Mouse (Mus musculus) intestine, embryonic 15.5 days (tissue): ENCODE results near the gene Ncln. TPM values are rescaled to one million over a fixed set of nuclear protein-coding genes. Genes with fewer than 3 reads are reported as not detected.

ENCODE experiments used
- ATAC-seq: fragments of 200-750 bp; cut with Nextera tagmentation; 2 replicates; pipeline ENCODE4 v1.8.0; 2017; ENCODE audit warnings: moderate TSS enrichment, moderate library complexity
- H3K27ac ChIP-seq: fragments of 300-500 bp; sonication (generic); 2 replicates; pipeline ENCODE4 v1.5.1; 2015; ENCODE audit warnings: mild to moderate bottlenecking, inconsistent platforms
- H3K27me3 ChIP-seq: fragments of 300-500 bp; sonication (generic); replicated peaks from 2 replicates; pipeline ENCODE4 v1.6.1; 2015; ENCODE audit warnings: inconsistent platforms
- H3K36me3 ChIP-seq: fragments of 300-500 bp; sonication (generic); 2 replicates; pipeline ENCODE4 v1.6.1; 2015; ENCODE audit warnings: inconsistent platforms
- H3K4me1 ChIP-seq: fragments of 300-500 bp; sonication (generic); replicated peaks from 2 replicates; pipeline ENCODE4 v1.6.1; 2015; ENCODE audit warnings: inconsistent platforms
- H3K4me2 ChIP-seq: fragments of 300-500 bp; sonication (generic); replicated peaks from 2 replicates; pipeline ENCODE4 v1.6.1; 2015; ENCODE audit warnings: mild to moderate bottlenecking, inconsistent platforms
- H3K4me3 ChIP-seq: fragments of 300-500 bp; sonication (generic); replicated peaks from 2 replicates; pipeline ENCODE4 v1.5.1; 2015; ENCODE audit warnings: inconsistent platforms
- H3K9ac ChIP-seq: fragments of 300-500 bp; sonication (generic); 2 replicates; pipeline ENCODE4 v1.6.1; 2015; ENCODE audit warnings: inconsistent platforms
- H3K9me3 ChIP-seq: fragments of 300-500 bp; sonication (generic); 2 replicates; pipeline ENCODE4 v1.6.1; 2016; ENCODE audit warnings: inconsistent platforms
- WGBS: fragments of 180-500 bp; shearing (Covaris S2); methylation state at CpG from one replicate; pipeline ENCODE4 v1.1.7; 2015; 5-methylcytosine and 5-hydroxymethylcytosine counted together
- polyA plus RNA-seq: library from polyadenylated mRNA; unstranded; fragments of >200 nt; fragmentation: Nextera tagmentation; extraction: Ambion mirVana; gene quantifications from 2 replicates; pipeline ENCODE4 v1.2.1, GENCODE M21; 2015

Gene Ncln
- polyA plus RNA-seq, 1 experiment from 2014 or later: 98.5 TPM

DNA sequence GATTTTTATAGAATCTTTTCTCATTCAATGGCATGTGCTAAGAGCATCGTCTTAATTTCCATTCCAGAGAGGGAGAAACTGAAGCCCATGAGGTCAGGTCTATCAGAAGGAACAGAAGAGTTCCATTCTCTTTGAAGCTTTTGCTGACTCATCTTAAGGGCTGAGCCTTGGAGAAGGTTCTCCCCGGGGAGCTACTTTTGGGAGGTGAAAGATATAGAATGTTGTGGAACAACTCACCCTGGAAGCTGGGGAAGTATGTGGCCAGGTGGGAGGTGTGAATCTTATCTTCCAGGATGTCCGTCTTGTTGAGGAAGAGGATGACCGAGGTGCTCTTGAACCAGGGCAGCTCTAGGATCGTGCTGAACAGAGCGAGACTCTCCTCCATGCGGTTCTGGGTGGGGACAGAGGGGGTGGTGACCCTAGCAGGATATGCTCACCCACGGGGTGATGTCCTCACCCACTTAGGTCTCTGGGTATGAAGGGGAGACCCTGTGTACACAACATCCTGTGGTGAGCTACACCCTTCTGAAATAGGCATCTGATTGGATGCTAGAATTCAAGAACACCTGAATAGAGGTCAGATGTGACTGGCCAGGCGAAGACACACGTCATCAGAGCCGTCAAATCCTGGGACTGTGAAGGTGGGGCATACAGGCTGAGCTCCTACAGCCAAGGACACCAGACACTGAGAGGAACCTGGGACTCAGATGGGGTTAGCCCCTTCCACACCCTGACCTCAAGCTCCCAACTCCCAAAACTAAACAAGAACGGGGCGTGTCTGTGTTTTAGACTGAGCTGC lies 11.7 kb upstream of the Ncln start:
- Histone ChIP-seq H3K4me3 (no peak overlapping the region), H3K27me3 (0 out of 2 replicates have a peak, but pooled peaks cover 5% of the 10 kb centered on the region), H3K4me1 (0 out of 2 replicates have a peak, but pooled peaks cover 1% of the 10 kb centered on the region), H3K9me3 (no peaks in the 10 kb centered on the region), H3K4me2 (no peak overlapping the region), H3K9ac (no peak overlapping the region), H3K27ac (no peak overlapping the region), H3K36me3 (no peaks in the 10 kb centered on the region)
- no peak for ATAC-seq
- WGBS: 63% methylated on average over 13 of the region's 13 CpGs

DNA sequence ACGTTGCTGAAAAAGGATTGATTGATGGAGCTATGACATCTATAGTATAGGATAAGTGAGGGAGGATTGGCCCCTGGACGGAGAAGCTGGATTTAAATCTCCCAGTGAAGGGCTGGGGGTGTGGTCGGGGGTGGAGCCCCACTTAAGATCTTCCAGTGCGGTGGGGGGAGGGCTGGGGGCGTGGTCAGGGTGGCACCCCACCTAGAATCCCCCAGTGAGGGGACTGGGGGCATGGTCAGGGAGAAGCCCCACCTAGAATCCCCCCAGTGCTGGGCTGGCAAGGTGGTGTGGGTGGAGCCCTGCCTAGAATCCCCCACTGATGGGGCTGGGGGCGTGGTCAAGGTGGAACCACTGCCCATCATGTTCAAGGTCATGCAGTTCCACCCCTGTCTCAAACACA lies 10.9 kb upstream of the Ncln start:
- no peaks in the 10 kb centered on the region for H3K36me3 ChIP-seq
- no peak for ATAC-seq
- no peaks in the 10 kb centered on the region for H3K9me3 ChIP-seq
- no peak overlapping the region for H3K9ac ChIP-seq
- H3K27ac ChIP-seq: no peak overlapping the region
- H3K4me1 ChIP-seq: 0 out of 2 replicates have a peak, but pooled peaks cover 3% of the 10 kb centered on the region
- H3K4me3 ChIP-seq: no peak overlapping the region
- 0 out of 2 replicates have a peak, but pooled peaks cover under 1% of the 10 kb centered on the region for H3K27me3 ChIP-seq
- H3K4me2 ChIP-seq: no peak overlapping the region
- 36% methylated on average over 6 of the region's 6 CpGs for WGBS

DNA sequence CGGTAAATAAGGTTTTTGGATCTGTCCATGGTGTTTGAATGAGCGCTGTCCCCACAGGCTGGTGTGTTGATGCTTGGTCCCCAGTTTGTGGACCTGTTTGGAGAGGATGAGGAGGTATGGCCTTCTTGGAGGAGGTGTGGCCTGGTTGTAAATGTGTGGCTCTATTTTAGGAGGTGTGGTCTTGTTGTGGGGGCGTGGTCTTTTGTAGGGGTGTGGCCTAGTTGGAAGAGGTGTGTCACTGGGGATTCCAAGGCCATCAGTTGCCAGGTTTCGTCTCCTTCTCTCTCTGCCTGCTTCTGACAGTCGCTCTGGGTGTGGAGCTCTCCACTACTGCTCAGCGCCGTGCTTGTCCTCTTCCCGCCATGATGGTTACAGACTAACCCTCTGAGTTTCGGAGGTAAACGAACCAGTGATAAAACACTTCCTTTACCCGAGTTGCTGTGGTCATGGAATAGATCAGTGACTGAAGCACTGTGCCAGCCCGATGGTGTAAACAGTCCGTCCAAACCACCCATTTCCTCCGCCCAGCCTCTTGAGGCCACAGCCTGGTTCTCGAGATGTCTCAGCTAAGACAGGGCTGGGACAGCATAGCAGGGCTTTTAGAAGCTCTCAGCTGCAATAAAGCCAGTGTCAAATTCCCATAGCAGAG lies 8.9 kb upstream of the Ncln start:
- Histone ChIP-seq H3K4me2 (no peak overlapping the region), H3K36me3 (no peaks in the 10 kb centered on the region), H3K27ac (no peak overlapping the region), H3K4me3 (no peak overlapping the region), H3K4me1 (0 out of 2 replicates have a peak, but pooled peaks cover 3% of the 10 kb centered on the region), H3K9ac (no peak overlapping the region), H3K9me3 (no peaks in the 10 kb centered on the region), H3K27me3 (no peaks in the 10 kb centered on the region)
- 71% methylated on average over 15 of the region's 15 CpGs for WGBS
- no peak for ATAC-seq

- Histone ChIP-seq H3K27me3 (no peaks in the 10 kb centered on the region), H3K9ac (peak overlapping the region; percentile 34; the same call in 1 of the 2 replicates), H3K36me3 (no peaks in the 10 kb centered on the region), H3K9me3 (no peaks in the 10 kb centered on the region), H3K4me1 (0 out of 2 replicates have a peak, but pooled peaks cover 9% of the 10 kb centered on the region), H3K4me2 (peak overlapping the region; percentile 85), H3K27ac (no peak overlapping the region), H3K4me3 (peak overlapping the region; percentile 37)
- peak; percentile 57 for ATAC-seq
- 7% methylated on average over 36 of the region's 36 CpGs for WGBS
Observed at GRCm38 (mm10) chr10:81502658-81503057, 6.5 kb upstream of the Ncln start.

DNA sequence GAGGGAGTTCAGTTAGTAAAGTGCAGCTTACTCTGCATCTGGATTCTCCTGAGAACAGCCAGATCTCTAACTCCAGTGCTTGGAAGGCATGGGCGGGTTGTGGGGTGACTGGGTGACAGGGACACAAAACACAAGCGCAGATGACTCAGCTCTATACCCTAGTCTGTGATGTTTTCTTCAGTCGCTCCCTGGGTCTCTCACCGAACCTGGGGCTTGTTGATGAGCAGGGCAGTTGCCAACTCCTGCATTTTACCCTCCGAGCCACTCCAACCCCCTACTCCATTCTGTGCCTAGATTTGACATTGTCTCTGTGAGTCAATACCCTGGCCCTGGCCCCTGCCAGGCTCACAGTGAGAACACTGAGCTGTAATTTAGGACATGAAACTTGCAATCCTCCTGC lies 5.7 kb upstream of the Ncln start:
- 81% methylated on average over 5 of the region's 5 CpGs for WGBS
- Histone ChIP-seq H3K9me3 (no peaks in the 10 kb centered on the region), H3K27ac (no peak overlapping the region), H3K9ac (no peak overlapping the region), H3K4me1 (0 out of 2 replicates have a peak, but pooled peaks cover 9% of the 10 kb centered on the region), H3K27me3 (no peaks in the 10 kb centered on the region), H3K4me3 (no peak overlapping the region), H3K4me2 (no peak overlapping the region), H3K36me3 (no peaks in the 10 kb centered on the region)
- ATAC-seq: no peak

GRCm38 (mm10) chr10:81500032-81500431 lies 3.8 kb upstream of the Ncln start, which contains the start of gene S1pr4:
Gene S1pr4, minus strand, starts transcription at chr10:81500132.
- no peak within 1 kb of the TSS for H3K4me2 ChIP-seq
- no peak for ATAC-seq
- H3K36me3 ChIP-seq: no peaks in the 10 kb centered on the region
- H3K4me1 ChIP-seq: peaks cover 15% of the 10 kb centered on the region
- no peak within 1 kb of the TSS for H3K27ac ChIP-seq
- WGBS: 84% methylated on average over 3 of the region's 3 CpGs
- H3K9me3 ChIP-seq: no peaks in the 10 kb centered on the region
- H3K9ac ChIP-seq: 0 out of 2 replicates have a peak within 1 kb of the TSS, but pooled peaks have one; percentile 2
- H3K4me3 ChIP-seq: no peak within 1 kb of the TSS
- H3K27me3 ChIP-seq: no peaks in the 10 kb centered on the region

- Histone ChIP-seq H3K36me3 (no peaks in the 10 kb centered on the region), H3K27me3 (no peaks in the 10 kb centered on the region), H3K4me1 (peaks cover 22% of the 10 kb centered on the region), H3K4me3 (no peak overlapping the region), H3K9me3 (no peaks in the 10 kb centered on the region), H3K4me2 (no peak overlapping the region), H3K27ac (no peak overlapping the region), H3K9ac (0 out of 2 replicates have a peak overlapping the region, but pooled peaks have one; percentile 2)
- ATAC-seq: no peak
- WGBS: 71% methylated on average over 23 of the region's 23 CpGs
Observed at GRCm38 (mm10) chr10:81499250-81499901, 3.2 kb upstream of the Ncln start.

- no peaks in the 10 kb centered on the region for H3K36me3 ChIP-seq
- no peak overlapping the region; the same call in 1 of the 2 replicates for H3K9ac ChIP-seq
- no peak overlapping the region for H3K4me2 ChIP-seq
- ATAC-seq: no peak
- no peak overlapping the region; the same call in 1 of the 2 replicates for H3K4me3 ChIP-seq
- peaks cover 27% of the 10 kb centered on the region for H3K4me1 ChIP-seq
- WGBS: 86% methylated on average over 38 of the region's 38 CpGs
- H3K27ac ChIP-seq: no peak overlapping the region
- H3K9me3 ChIP-seq: no peaks in the 10 kb centered on the region
- H3K27me3 ChIP-seq: no peaks in the 10 kb centered on the region
Observed at GRCm38 (mm10) chr10:81498316-81499249, 2.4 kb upstream of the Ncln start.

DNA sequence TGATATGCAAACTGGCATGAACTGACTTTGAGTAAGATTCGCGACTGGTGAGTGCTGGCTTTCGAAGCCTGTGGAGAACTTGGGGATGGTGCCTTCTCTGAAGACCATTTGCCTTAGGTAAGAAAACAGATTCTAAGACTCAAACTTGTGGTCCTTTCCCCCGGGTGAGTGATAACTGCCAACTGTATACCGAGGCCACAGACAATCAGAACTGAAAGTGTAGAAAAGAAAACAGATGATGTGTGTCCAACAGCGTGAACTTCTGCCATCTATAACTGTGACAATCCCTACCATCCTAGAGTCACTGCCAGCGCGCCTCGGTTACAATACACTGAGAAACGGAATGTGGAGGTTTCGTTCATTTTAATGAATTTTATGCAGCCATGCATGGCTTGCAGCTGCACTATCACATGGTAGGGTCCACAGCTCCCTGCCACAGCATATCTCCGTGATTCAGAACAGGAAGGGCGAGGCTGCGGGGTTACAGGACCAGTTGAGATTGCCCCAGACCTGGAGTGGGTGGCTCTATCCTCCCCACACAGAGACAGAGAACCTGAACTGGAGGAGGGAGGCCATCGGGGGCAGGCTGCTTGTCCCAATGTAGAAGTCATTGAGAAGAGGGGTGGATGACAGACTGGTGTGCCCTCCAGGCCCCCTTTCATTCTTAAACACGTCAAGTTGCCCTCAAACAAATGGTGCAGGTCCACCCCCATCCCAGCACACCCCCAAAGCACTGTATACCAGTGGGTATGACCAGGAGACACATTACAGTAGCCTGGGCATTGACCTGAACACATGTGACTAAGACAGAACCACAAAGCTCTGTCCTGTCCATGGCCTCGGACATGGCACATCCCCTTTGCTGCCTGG lies 1.4 kb upstream of the Ncln start:
- H3K4me3 ChIP-seq: no peak overlapping the region
- WGBS: 81% methylated on average over 17 of the region's 17 CpGs

GRCm38 (mm10) chr10:81496969-81497368 lies 777 bp upstream of the Ncln start:
- Histone ChIP-seq H3K9me3 (no peaks in the 10 kb centered on the region), H3K4me1 (peaks cover 23% of the 10 kb centered on the region), H3K27ac (no peak overlapping the region), H3K4me2 (peak overlapping the region; percentile 52), H3K36me3 (peaks cover 12% of the 10 kb centered on the region), H3K9ac (peak overlapping the region; percentile 29; the same call in 1 of the 2 replicates), H3K27me3 (no peaks in the 10 kb centered on the region), H3K4me3 (peak overlapping the region; percentile 89)
- no peak for ATAC-seq
- WGBS: 25% methylated on average over 4 of the region's 4 CpGs

More for the DNA sequence above, 1.4 kb upstream of the Ncln start:
- no peak for ATAC-seq
- peak overlapping the region; percentile 52 for H3K4me2 ChIP-seq
- H3K9ac ChIP-seq: no peak overlapping the region
- peaks cover 23% of the 10 kb centered on the region for H3K4me1 ChIP-seq
- H3K9me3 ChIP-seq: no peaks in the 10 kb centered on the region
- no peaks in the 10 kb centered on the region for H3K27me3 ChIP-seq
- H3K27ac ChIP-seq: no peak overlapping the region
- peaks cover 5% of the 10 kb centered on the region for H3K36me3 ChIP-seq
